Mouse (Mus musculus) liver, embryonic 14.5 days (tissue): ENCODE measurements around the gene Tmem106c.

Source experiments
- CTCF ChIP-seq: IDR thresholded peaks from 2 replicates; pipeline ENCODE4 v1.5.1; 2016; ENCODE audit warnings: antibody characterized with exemption, low read depth, control low read depth
- EP300 ChIP-seq: IDR thresholded peaks from 2 replicates; pipeline ENCODE4 v1.6.1; 2016; ENCODE audit warnings: antibody characterized with exemption, low read depth

- no peak for TF ChIP-seq CTCF
- TF ChIP-seq EP300, result no peak
Observed at GRCm38 (mm10) chr15:97999991-98000390, 36.0 kb downstream of the Tmem106c start.
